Mouse (Mus musculus): ENCODE measurements around the gene Amotl1. TPM values are rescaled to one million over a fixed set of nuclear protein-coding genes. Genes with fewer than 3 reads are reported as not detected.

The Amotl1 gene
- total RNA-seq, 2 experiments from 2014 or later, result 13.9 to 15.0 TPM

Other genes with a start within 250 kb of the Amotl1 start
- 1 to 10 TPM; 1.3 to 1.5 TPM for gene Kdm4d, start 144.6 kb downstream of the Amotl1 start, total RNA-seq (2021)
- gene Cwc15, start 144.4 kb downstream of the Amotl1 start, total RNA-seq (2021), result 10 to 100 TPM; 83.6 to 87.8 TPM
- not detected for gene Piwil4, start 95.7 kb upstream of the Amotl1 start, total RNA-seq (2021)
- under 1 TPM; 0.10 to 0.12 TPM for gene Fut4, start 107.3 kb upstream of the Amotl1 start, total RNA-seq (2021)
- under 1 TPM in 1 of 2 experiments, not detected in 1; 0.50 TPM for gene 1700012B09Rik, start 126.0 kb upstream of the Amotl1 start, total RNA-seq (2021)
- 10 to 100 TPM; 10.9 to 14.0 TPM for gene Mre11a, start 139.6 kb upstream of the Amotl1 start, total RNA-seq (2021)
- 10 to 100 TPM; 13.4 to 14.2 TPM for gene Ankrd49, start 139.8 kb upstream of the Amotl1 start, total RNA-seq (2021)
- gene Gpr83, start 215.2 kb upstream of the Amotl1 start, total RNA-seq (2021), result 10 to 100 TPM; 13.5 to 16.2 TPM

Data from layer of hippocampus, adult 18-20 months (tissue).